Mouse (Mus musculus) ES-Bruce4 (cell line): ENCODE measurements at regions not wholly inside any gene's neighbourhood (a gene's known extent, or its start where the extent isn't known, plus 50 kb on each side); places are given as distances from the start of the nearest gene placed in this dataset.

Source experiments
- EP300 ChIP-seq: IDR thresholded peaks from 2 replicates; pipeline ENCODE4 v1.6.1; 2011; ENCODE audit warnings: low read depth, low read length; ENCODE audit not compliant: insufficient read depth
- POLR2A ChIP-seq: IDR thresholded peaks from one replicate; pipeline ENCODE4 v1.8.1; 2011; ENCODE audit warnings: low read length; ENCODE audit not compliant: insufficient read depth

GRCm38 (mm10) chr15:36919209-36919608 is 88.4 kb downstream of the Zfp706 start:
- TF ChIP-seq POLR2A (no peak), EP300 (no peak)
